Mouse (Mus musculus) induced T-regulatory cell, adult 2 months (primary cell): ENCODE measurements around the gene Abce1.

Experiments used
- DNase-seq: peaks from one replicate; pipeline ENCODE4 v3.0.0-alpha.2; 2012; ENCODE audit warnings: low read depth

Abce1 gene

GRCm38 (mm10) chr8:79639586-79640451 is 71.7 kb downstream of the Abce1 start, which contains the start of gene Otud4:
Gene Otud4 (plus strand): TSS chr8:79639618.
- DNase-seq: peak; percentile 63

DNA sequence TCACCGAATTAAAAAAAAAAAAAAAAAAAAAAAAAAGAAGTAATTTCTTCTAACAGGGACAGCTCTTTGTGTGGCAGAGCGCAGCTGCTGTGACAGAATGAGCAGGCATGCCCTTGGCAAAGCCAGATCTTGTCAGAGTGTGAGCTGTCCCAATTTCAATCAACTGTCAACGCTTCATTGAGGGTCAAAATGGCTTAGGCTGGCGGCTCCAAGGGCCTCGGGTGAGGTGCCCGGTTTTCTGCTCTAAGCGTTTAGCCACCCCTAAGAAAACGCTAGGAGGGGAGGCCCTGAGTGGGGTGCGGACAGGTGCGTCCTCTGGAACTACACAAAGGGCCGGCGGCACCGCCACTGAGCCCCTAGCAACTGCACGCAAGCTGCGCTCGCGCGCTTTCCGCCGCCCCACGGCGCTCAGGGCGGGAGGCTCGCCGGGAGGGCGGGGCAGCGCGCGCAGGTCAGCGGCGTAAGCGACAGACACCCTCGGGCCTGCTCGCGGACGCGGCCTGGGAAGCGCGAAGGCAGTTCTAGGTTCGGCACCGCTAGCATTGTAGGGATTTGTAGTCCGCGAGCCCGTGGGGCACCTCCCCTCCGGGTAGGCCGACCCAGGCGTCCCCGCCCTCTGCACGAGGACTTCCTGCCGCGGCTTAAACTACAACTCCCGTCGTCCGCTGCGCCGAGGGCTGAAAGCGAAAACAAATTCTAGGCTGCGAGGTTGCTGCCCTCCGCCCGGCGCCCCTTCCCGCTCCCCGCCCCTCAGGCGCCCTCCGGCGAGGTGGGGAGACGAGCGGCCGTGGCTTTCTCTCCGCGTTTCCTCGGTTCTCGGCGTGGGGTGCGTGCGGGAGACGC is 72.6 kb downstream of the Abce1 start:
- peak; percentile 98 for DNase-seq

DNA sequence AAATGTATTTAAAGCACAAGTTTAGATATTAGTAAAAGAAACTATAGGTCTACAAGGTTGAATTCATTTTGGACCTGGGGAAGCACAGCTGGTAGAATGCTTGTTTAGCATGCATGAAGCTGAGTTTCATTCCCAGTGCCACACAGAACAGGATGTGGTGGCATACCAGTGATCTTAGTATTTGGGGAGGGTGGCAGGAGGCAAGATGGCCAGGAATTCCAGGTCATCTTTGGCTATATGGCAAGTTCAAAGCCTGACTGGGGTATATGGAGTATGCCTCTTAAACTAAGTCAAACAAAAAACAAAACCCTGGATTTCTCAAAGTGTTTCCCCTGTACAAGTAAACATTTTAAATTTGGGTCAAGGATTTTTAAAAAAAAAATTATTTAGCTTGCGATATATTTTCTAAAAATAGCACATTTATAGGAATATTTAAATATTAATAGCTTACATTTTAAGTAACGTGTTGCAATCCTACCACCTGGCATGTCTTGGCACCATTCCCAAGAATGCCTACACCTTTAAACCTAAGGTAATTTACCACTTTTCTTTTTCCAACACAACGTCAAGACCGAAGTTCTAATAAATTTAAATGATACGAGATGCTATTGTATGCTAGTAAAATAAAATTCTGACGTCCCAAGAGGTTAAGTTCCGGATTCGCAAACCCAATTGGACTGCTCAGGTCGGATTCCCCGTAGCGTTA is 73.4 kb downstream of the Abce1 start:
- peak; percentile 27 for DNase-seq

GRCm38 (mm10) chr8:79637237-79637636 is 74.3 kb downstream of the Abce1 start:
- DNase-seq: no peak

DNA sequence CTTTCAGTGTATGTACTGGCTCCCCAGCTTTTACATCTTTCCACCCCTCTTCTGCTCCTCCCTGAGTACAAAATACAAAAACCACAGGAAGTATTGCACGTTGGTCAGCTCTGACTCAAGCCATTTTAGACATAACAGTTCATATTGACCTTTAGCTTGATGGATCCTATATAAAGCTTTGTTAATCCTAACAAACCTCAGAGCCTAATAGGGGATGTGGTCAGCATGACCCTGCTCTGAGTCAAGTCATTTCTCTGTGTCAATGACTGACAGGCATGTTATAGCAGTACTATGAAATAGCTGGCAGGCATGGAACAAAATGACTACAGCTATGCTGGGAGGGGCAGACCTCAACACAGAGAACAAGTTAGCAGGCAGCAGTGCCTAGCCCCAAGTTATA is 75.4 kb downstream of the Abce1 start:
- DNase-seq: no peak

DNA sequence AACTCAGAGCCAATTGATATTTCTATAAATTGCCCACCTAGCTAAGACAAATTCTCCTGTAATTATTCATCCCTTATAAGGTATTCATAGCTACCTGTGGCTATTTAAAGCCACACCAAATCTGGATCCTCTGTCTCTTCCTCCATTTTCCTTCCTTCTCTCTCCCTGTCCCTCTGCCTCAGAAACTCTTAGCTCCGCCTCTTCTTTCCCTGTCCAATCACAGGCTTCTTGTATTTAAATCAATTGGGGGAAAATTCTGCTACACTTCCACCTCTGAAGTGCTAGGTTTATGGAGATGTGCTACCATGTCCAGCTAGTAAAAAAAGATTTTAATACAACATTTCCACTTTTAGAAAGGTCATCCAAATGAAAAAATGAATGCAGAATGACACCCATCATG is 76.0 kb downstream of the Abce1 start:
- no peak for DNase-seq
